Mouse (Mus musculus) embryonic facial prominence, embryonic 10.5 days (tissue): Measurements from ENCODE around the gene Hrh2. TPM values are rescaled to one million over a fixed set of nuclear protein-coding genes. Genes with fewer than 3 reads are reported as not detected.

ENCODE experiments used
- DNase-seq: peaks from one replicate; pipeline ENCODE4 v3.0.0-alpha.2; 2017; ENCODE audit warnings: low spot score
- H3K27ac ChIP-seq: fragments of 300-500 bp; sonication (generic); replicated peaks from 2 replicates; pipeline ENCODE4 v1.5.1; 2016; ENCODE audit warnings: mild to moderate bottlenecking
- H3K27me3 ChIP-seq: fragments of 300-500 bp; sonication (generic); replicated peaks from 2 replicates; pipeline ENCODE4 v1.6.1; 2016; ENCODE audit warnings: low read depth, mild to moderate bottlenecking; ENCODE audit not compliant: poor library complexity, severe bottlenecking
- H3K36me3 ChIP-seq: fragments of 300-500 bp; sonication (generic); replicated peaks from 2 replicates; pipeline ENCODE4 v1.6.1; 2016; ENCODE audit warnings: mild to moderate bottlenecking, moderate library complexity
- H3K4me1 ChIP-seq: fragments of 300-500 bp; sonication (generic); 2 replicates; pipeline ENCODE4 v1.6.1; 2016
- H3K4me3 ChIP-seq: fragments of 300-500 bp; sonication (generic); 2 replicates; pipeline ENCODE4 v1.5.1; 2016; ENCODE audit warnings: mild to moderate bottlenecking, moderate library complexity
- H3K9me3 ChIP-seq: fragments of 300-500 bp; sonication (generic); 2 replicates; pipeline ENCODE4 v1.6.1; 2016; ENCODE audit warnings: mild to moderate bottlenecking
- WGBS: fragments of 180-500 bp; shearing (Covaris S2); methylation state at CpG from one replicate; pipeline ENCODE4 v1.1.7; 2016; 5-methylcytosine and 5-hydroxymethylcytosine counted together
- polyA plus RNA-seq: library from polyadenylated mRNA; unstranded; fragments of >200 nt; fragmentation: Nextera tagmentation; extraction: Ambion mirVana; gene quantifications from 2 replicates; pipeline ENCODE4 v1.2.1, GENCODE M21; 2016

Gene Hrh2
- polyA plus RNA-seq, 1 experiment from 2014 or later, result not detected

DNA sequence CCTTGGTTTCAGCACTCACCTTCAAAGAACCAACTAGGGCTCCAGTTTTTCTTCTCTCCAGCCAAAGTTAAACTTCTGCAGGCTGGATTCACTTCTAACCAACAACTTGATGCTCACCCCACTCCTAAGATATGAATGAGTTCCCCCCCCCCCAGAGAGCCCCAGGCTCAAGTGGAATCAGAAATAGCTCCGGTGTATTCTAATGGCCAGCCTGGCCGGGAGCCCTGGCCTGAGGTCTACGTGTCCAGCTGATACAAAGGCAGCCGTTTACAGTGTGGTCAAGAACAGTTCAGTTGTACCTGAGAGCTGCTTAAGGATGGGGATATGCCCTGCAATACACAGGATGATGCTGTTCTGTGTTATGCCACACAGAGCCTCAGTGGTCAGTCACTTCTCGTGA, 13.3 kb upstream of the Hrh2 start:
- peaks cover 7% of the 10 kb centered on the region; the same call in 1 of the 2 replicates for H3K9me3 ChIP-seq
- peaks cover 17% of the 10 kb centered on the region for H3K4me1 ChIP-seq
- H3K27me3 ChIP-seq, result no peaks in the 10 kb centered on the region
- H3K4me3 ChIP-seq, result no peak overlapping the region
- no peak overlapping the region for H3K27ac ChIP-seq
- H3K36me3 ChIP-seq, result no peaks in the 10 kb centered on the region
- 82% methylated on average over 5 of the region's 5 CpGs for WGBS
- no peak for DNase-seq

DNA sequence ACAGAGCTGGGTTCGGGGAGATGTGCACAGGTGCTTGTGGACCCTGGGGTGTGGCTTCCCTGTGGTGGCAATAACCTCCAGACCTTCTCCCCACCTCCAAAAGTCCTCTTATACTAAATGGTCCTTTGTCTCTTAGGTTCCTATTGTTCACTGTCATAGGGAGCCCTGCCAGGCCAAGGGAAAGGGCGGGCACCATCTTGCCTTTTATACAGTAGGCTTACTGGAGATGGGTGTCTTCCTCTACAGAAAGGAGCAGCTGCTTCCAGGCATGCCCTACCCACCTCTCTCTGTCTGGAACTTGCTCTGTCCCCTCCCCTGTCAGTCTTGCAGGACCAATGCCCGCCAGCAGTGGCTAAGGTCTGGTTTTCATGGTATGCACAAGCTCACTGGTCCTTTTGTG, 12.0 kb upstream of the Hrh2 start:
- H3K27ac ChIP-seq, result no peak overlapping the region

GRCm38 (mm10) chr13:54180461-54180860, 11.5 kb upstream of the Hrh2 start:
- no peak overlapping the region for H3K4me3 ChIP-seq
- no peaks in the 10 kb centered on the region for H3K36me3 ChIP-seq
- no peak overlapping the region for H3K27ac ChIP-seq
- DNase-seq, result no peak
- no peaks in the 10 kb centered on the region for H3K9me3 ChIP-seq
- H3K27me3 ChIP-seq, result no peaks in the 10 kb centered on the region
- H3K4me1 ChIP-seq, result peaks cover 17% of the 10 kb centered on the region
- 63% methylated on average over 3 of the region's 3 CpGs for WGBS

More for the DNA sequence above, 12.0 kb upstream of the Hrh2 start:
- Histone ChIP-seq H3K27me3 (no peaks in the 10 kb centered on the region), H3K4me1 (peaks cover 17% of the 10 kb centered on the region), H3K4me3 (no peak overlapping the region), H3K36me3 (no peaks in the 10 kb centered on the region), H3K9me3 (peaks cover under 1% of the 10 kb centered on the region; the same call in 1 of the 2 replicates)
- DNase-seq, result no peak
- WGBS, result 77% methylated on average over 3 of the region's 3 CpGs

DNA sequence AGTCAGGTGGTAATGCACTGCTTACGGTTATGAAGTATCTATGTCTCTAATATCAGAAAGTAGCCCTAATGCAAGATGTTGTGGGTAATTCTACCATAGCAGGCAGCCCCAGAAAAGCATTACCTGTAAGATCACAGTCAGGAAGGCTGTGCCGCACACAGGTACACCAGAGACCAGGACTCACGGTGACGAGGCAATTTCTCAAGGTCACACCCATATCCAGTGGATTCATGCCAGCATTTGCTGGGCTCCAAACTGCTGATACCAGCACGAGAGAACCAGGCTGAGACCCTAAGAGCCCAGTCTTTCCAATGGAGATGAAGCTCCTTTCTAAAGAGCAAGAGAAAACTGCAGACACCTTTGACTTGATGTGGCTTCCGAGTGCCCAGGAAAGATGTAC, 10.6 kb upstream of the Hrh2 start:
- DNase-seq, result no peak
- peaks cover 17% of the 10 kb centered on the region for H3K4me1 ChIP-seq
- H3K4me3 ChIP-seq, result no peak overlapping the region
- no peaks in the 10 kb centered on the region for H3K36me3 ChIP-seq
- no peak overlapping the region for H3K27ac ChIP-seq
- H3K27me3 ChIP-seq, result no peaks in the 10 kb centered on the region
- 88% methylated on average over 6 of the region's 6 CpGs for WGBS
- H3K9me3 ChIP-seq, result no peaks in the 10 kb centered on the region

- H3K4me3 ChIP-seq, result no peak overlapping the region
- no peaks in the 10 kb centered on the region for H3K36me3 ChIP-seq
- peaks cover 17% of the 10 kb centered on the region for H3K4me1 ChIP-seq
- WGBS, result 86% methylated on average over 4 of the region's 4 CpGs
- no peak overlapping the region for H3K27ac ChIP-seq
- DNase-seq, result no peak
- no peaks in the 10 kb centered on the region for H3K27me3 ChIP-seq
- no peaks in the 10 kb centered on the region for H3K9me3 ChIP-seq
Observed at GRCm38 (mm10) chr13:54181947-54182346, 10.0 kb upstream of the Hrh2 start.

DNA sequence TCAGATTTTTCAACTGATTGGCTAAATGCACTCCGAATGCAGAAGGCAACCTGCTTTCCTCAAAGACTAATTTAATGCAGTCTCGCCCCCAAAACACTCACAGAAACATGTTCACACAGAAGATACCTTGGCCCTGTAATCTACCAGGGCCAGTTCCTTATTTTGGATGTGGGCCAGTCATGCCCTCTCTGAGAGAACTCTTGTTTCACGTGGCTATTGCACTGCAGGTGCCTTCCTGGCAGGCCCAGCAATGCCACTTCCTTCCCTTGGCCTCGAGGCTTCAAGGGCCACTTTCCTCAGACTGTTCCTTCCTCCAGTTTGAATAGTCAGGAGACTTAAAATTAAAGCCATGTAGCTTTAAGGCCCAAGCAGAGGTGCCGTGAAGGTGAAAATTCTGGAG, 5.5 kb upstream of the Hrh2 start:
- no peak overlapping the region for H3K4me3 ChIP-seq
- no peak overlapping the region for H3K27ac ChIP-seq
- no peak for DNase-seq
- H3K36me3 ChIP-seq, result no peaks in the 10 kb centered on the region
- 83% methylated on average over 5 of the region's 5 CpGs for WGBS
- H3K9me3 ChIP-seq, result no peaks in the 10 kb centered on the region
- H3K4me1 ChIP-seq, result no peaks in the 10 kb centered on the region
- peaks cover 11% of the 10 kb centered on the region for H3K27me3 ChIP-seq

GRCm38 (mm10) chr13:54188190-54188706, 3.7 kb upstream of the Hrh2 start:
- Histone ChIP-seq H3K27ac (no peak overlapping the region), H3K4me3 (no peak overlapping the region), H3K27me3 (peaks cover 29% of the 10 kb centered on the region), H3K36me3 (no peaks in the 10 kb centered on the region), H3K4me1 (peaks cover 10% of the 10 kb centered on the region), H3K9me3 (no peaks in the 10 kb centered on the region)
- WGBS, result 64% methylated on average over 7 of the region's 7 CpGs
- no peak for DNase-seq

DNA sequence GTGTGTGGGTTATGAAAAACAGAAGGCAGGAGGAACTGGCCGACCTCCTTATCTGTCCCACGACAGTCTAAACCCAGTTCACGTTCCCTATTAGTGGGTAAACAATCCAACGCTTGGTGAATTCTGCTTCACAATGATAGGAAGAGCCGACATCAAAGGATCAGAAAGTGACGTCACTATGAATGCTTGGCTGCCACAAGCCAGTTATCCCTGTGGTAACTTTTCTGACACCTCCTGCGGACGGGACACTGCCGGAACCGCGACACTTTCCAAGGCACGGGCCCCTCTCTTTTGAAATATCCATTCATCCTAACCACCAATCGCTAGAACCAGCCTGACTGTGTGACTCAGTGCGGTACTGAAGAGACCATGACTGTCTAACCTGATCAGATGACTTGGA, 2.0 kb upstream of the Hrh2 start:
- Histone ChIP-seq H3K36me3 (no peaks in the 10 kb centered on the region), H3K4me3 (no peak overlapping the region), H3K4me1 (peaks cover 10% of the 10 kb centered on the region), H3K27me3 (peaks cover 41% of the 10 kb centered on the region), H3K27ac (no peak overlapping the region), H3K9me3 (no peaks in the 10 kb centered on the region)
- DNase-seq, result peak; percentile 54
- 86% methylated on average over 14 of the region's 14 CpGs for WGBS

- Histone ChIP-seq H3K9me3 (no peaks in the 10 kb centered on the region), H3K4me3 (no peak overlapping the region), H3K4me1 (peaks cover 10% of the 10 kb centered on the region), H3K27me3 (peaks cover 41% of the 10 kb centered on the region), H3K36me3 (no peaks in the 10 kb centered on the region), H3K27ac (no peak overlapping the region)
- 76% methylated on average over 3 of the region's 3 CpGs for WGBS
- no peak for DNase-seq
Observed at GRCm38 (mm10) chr13:54191181-54191580, 748 bp upstream of the Hrh2 start.

- DNase-seq, result no peak
- H3K27me3 ChIP-seq, result peaks cover 41% of the 10 kb centered on the region
- no peak overlapping the region for H3K4me3 ChIP-seq
- no peaks in the 10 kb centered on the region for H3K9me3 ChIP-seq
- 51% methylated on average over 5 of the region's 5 CpGs for WGBS
- peaks cover 10% of the 10 kb centered on the region for H3K4me1 ChIP-seq
- no peak overlapping the region for H3K27ac ChIP-seq
- H3K36me3 ChIP-seq, result no peaks in the 10 kb centered on the region
Observed at GRCm38 (mm10) chr13:54193580-54193979, 1.7 kb downstream of the Hrh2 start.

GRCm38 (mm10) chr13:54199000-54199399, 7.1 kb downstream of the Hrh2 start:
- H3K4me1 ChIP-seq, result no peaks in the 10 kb centered on the region
- H3K36me3 ChIP-seq, result no peaks in the 10 kb centered on the region
- peaks cover 4% of the 10 kb centered on the region; the same call in 1 of the 2 replicates for H3K27me3 ChIP-seq
- H3K9me3 ChIP-seq, result no peaks in the 10 kb centered on the region
- no peak overlapping the region for H3K27ac ChIP-seq
- no peak for DNase-seq
- 65% methylated on average over 9 of the region's 9 CpGs for WGBS
- H3K4me3 ChIP-seq, result no peak overlapping the region

GRCm38 (mm10) chr13:54202458-54202857, 10.5 kb downstream of the Hrh2 start:
- WGBS, result 90% methylated on average over 8 of the region's 8 CpGs
- no peaks in the 10 kb centered on the region for H3K27me3 ChIP-seq
- H3K4me1 ChIP-seq, result no peaks in the 10 kb centered on the region
- no peak overlapping the region for H3K27ac ChIP-seq
- DNase-seq, result no peak
- no peaks in the 10 kb centered on the region for H3K9me3 ChIP-seq
- H3K36me3 ChIP-seq, result no peaks in the 10 kb centered on the region
- no peak overlapping the region for H3K4me3 ChIP-seq

GRCm38 (mm10) chr13:54203419-54203818, 11.5 kb downstream of the Hrh2 start:
- H3K4me1 ChIP-seq, result no peaks in the 10 kb centered on the region
- no peaks in the 10 kb centered on the region for H3K27me3 ChIP-seq
- H3K4me3 ChIP-seq, result no peak overlapping the region
- H3K9me3 ChIP-seq, result no peaks in the 10 kb centered on the region
- 81% methylated on average over 2 of the region's 2 CpGs for WGBS
- no peak overlapping the region for H3K27ac ChIP-seq
- DNase-seq, result no peak
- H3K36me3 ChIP-seq, result no peaks in the 10 kb centered on the region
